Mouse (Mus musculus) intestine, postnatal 0 days (tissue): Measurements from ENCODE around the gene Cdk19. TPM values are rescaled to one million over a fixed set of nuclear protein-coding genes. Genes with fewer than 3 reads are reported as not detected.

Experiments
- ATAC-seq: fragments of 200-750 bp; cut with Nextera tagmentation; 2 replicates; pipeline ENCODE4 v1.8.0; 2017; ENCODE audit warnings: mild to moderate bottlenecking, moderate TSS enrichment, moderate library complexity
- H3K27ac ChIP-seq: fragments of 300-500 bp; sonication (generic); 2 replicates; pipeline ENCODE4 v1.5.1; 2014; ENCODE audit warnings: mild to moderate bottlenecking, low read depth, low read length, moderate library complexity
- H3K27me3 ChIP-seq: fragments of 300-500 bp; sonication (generic); replicated peaks from 2 replicates; pipeline ENCODE4 v1.6.1; 2014; ENCODE audit warnings: low read length, mixed read lengths; ENCODE audit not compliant: control insufficient read depth, insufficient read depth
- H3K36me3 ChIP-seq: fragments of 300-500 bp; sonication (generic); 2 replicates; pipeline ENCODE4 v1.6.1; 2014; ENCODE audit warnings: mild to moderate bottlenecking, moderate library complexity; ENCODE audit not compliant: control insufficient read depth, insufficient read depth
- H3K4me1 ChIP-seq: fragments of 300-500 bp; sonication (generic); replicated peaks from 2 replicates; pipeline ENCODE4 v1.6.1; 2014; ENCODE audit warnings: antibody characterized with exemption, low read length, mixed read lengths; ENCODE audit not compliant: control insufficient read depth, insufficient read depth
- H3K4me2 ChIP-seq: fragments of 300-500 bp; sonication (generic); replicated peaks from 2 replicates; pipeline ENCODE4 v1.6.1; 2014; ENCODE audit warnings: low read depth, mild to moderate bottlenecking, moderate library complexity
- H3K4me3 ChIP-seq: fragments of 300-500 bp; sonication (generic); 2 replicates; pipeline ENCODE4 v1.5.1; 2014; ENCODE audit warnings: low read depth, low read length
- H3K9ac ChIP-seq: fragments of 300-500 bp; sonication (generic); 2 replicates; pipeline ENCODE4 v1.6.1; 2014; ENCODE audit warnings: mild to moderate bottlenecking, low read depth, low read length
- H3K9me3 ChIP-seq: fragments of 300-500 bp; sonication (generic); 2 replicates; pipeline ENCODE4 v1.6.1; 2016; ENCODE audit warnings: mixed run types; ENCODE audit not compliant: control insufficient read depth
- CTCF ChIP-seq: sonication (generic); IDR thresholded peaks from 2 replicates; pipeline ENCODE4 v1.5.1; 2016; ENCODE audit warnings: low read depth, mild to moderate bottlenecking, control low read depth, antibody characterized with exemption, moderate library complexity
- WGBS: fragments of 180-500 bp; shearing (Covaris S2); extraction: QIAGEN DNeasy Blood & Tissue Kit; methylation state at CpG from one replicate; pipeline ENCODE4 v1.1.7; 2014; 5-methylcytosine and 5-hydroxymethylcytosine counted together
- polyA plus RNA-seq: library from polyadenylated mRNA; unstranded; fragments of >200 nt; fragmentation: Nextera tagmentation; extraction: Ambion mirVana; gene quantifications from 2 replicates; pipeline ENCODE4 v1.2.1, GENCODE M21; 2015

Cdk19 gene
- polyA plus RNA-seq, 1 experiment from 2014 or later, result 3.0 TPM

GRCm38 (mm10) chr10:40348566-40349536 is 9.5 kb downstream of the Cdk19 start:
- H3K4me1 ChIP-seq, result 0 out of 2 replicates have a peak, but pooled peaks cover 2% of the 10 kb centered on the region
- H3K9ac ChIP-seq, result peak overlapping the region; percentile 59
- no peaks in the 10 kb centered on the region for H3K9me3 ChIP-seq
- under 1% methylated on average over 73 of the region's 76 CpGs for WGBS
- no peak for TF ChIP-seq CTCF
- H3K4me3 ChIP-seq, result peak overlapping the region; percentile 62
- peak; percentile 98 for ATAC-seq
- H3K27ac ChIP-seq, result peak overlapping the region; percentile 88
- H3K4me2 ChIP-seq, result peak overlapping the region; percentile 66
- H3K27me3 ChIP-seq, result no peaks in the 10 kb centered on the region
- H3K36me3 ChIP-seq, result no peaks in the 10 kb centered on the region

GRCm38 (mm10) chr10:40349631-40350177 is 10.3 kb downstream of the Cdk19 start:
- Histone ChIP-seq H3K27ac (peak overlapping the region; percentile 88), H3K4me2 (peak overlapping the region; percentile 66), H3K9ac (peak overlapping the region; percentile 59), H3K36me3 (no peaks in the 10 kb centered on the region), H3K27me3 (no peaks in the 10 kb centered on the region), H3K4me1 (0 out of 2 replicates have a peak, but pooled peaks cover 2% of the 10 kb centered on the region), H3K4me3 (peak overlapping the region; percentile 62), H3K9me3 (no peaks in the 10 kb centered on the region)
- peak; percentile 66 for TF ChIP-seq CTCF
- peak; percentile 11 for ATAC-seq
- under 1% methylated on average over 61 of the region's 62 CpGs for WGBS

GRCm38 (mm10) chr10:40350245-40350932 is 11.0 kb downstream of the Cdk19 start:
- H3K4me1 ChIP-seq, result 0 out of 2 replicates have a peak, but pooled peaks cover 2% of the 10 kb centered on the region
- 50% methylated on average over 12 of the region's 12 CpGs for WGBS
- H3K9ac ChIP-seq, result peak overlapping the region; percentile 59
- peak overlapping the region; percentile 66 for H3K4me2 ChIP-seq
- peak overlapping the region; percentile 62 for H3K4me3 ChIP-seq
- no peak for ATAC-seq
- no peaks in the 10 kb centered on the region for H3K27me3 ChIP-seq
- no peaks in the 10 kb centered on the region for H3K9me3 ChIP-seq
- H3K27ac ChIP-seq, result no peak overlapping the region
- no peaks in the 10 kb centered on the region for H3K36me3 ChIP-seq
- no peak for TF ChIP-seq CTCF

GRCm38 (mm10) chr10:40351156-40351555 is 11.8 kb downstream of the Cdk19 start:
- no peak overlapping the region for H3K9ac ChIP-seq
- WGBS, result 75% methylated on average over 4 of the region's 4 CpGs

GRCm38 (mm10) chr10:40354081-40354480 is 14.7 kb downstream of the Cdk19 start:
- Histone ChIP-seq H3K4me2 (no peak overlapping the region), H3K27me3 (no peaks in the 10 kb centered on the region), H3K9ac (no peak overlapping the region), H3K36me3 (no peaks in the 10 kb centered on the region), H3K9me3 (no peaks in the 10 kb centered on the region), H3K4me3 (no peak overlapping the region), H3K27ac (no peak overlapping the region), H3K4me1 (0 out of 2 replicates have a peak, but pooled peaks cover 2% of the 10 kb centered on the region)
- no peak for ATAC-seq
- 87% methylated on average over 9 of the region's 9 CpGs for WGBS
- TF ChIP-seq CTCF, result no peak

More at GRCm38 (mm10) chr10:40351156-40351555, 11.8 kb downstream of the Cdk19 start:
- 0 out of 2 replicates have a peak, but pooled peaks cover 2% of the 10 kb centered on the region for H3K4me1 ChIP-seq
- H3K9me3 ChIP-seq, result no peaks in the 10 kb centered on the region
- H3K36me3 ChIP-seq, result no peaks in the 10 kb centered on the region
- ATAC-seq, result no peak
- no peaks in the 10 kb centered on the region for H3K27me3 ChIP-seq
- no peak overlapping the region for H3K27ac ChIP-seq
- peak overlapping the region; percentile 66; the same call in 1 of the 2 replicates for H3K4me2 ChIP-seq
- no peak overlapping the region for H3K4me3 ChIP-seq
- TF ChIP-seq CTCF, result no peak
